ENCODE assay signal across 8 mouse cellular contexts in the genomic region with DNA sequence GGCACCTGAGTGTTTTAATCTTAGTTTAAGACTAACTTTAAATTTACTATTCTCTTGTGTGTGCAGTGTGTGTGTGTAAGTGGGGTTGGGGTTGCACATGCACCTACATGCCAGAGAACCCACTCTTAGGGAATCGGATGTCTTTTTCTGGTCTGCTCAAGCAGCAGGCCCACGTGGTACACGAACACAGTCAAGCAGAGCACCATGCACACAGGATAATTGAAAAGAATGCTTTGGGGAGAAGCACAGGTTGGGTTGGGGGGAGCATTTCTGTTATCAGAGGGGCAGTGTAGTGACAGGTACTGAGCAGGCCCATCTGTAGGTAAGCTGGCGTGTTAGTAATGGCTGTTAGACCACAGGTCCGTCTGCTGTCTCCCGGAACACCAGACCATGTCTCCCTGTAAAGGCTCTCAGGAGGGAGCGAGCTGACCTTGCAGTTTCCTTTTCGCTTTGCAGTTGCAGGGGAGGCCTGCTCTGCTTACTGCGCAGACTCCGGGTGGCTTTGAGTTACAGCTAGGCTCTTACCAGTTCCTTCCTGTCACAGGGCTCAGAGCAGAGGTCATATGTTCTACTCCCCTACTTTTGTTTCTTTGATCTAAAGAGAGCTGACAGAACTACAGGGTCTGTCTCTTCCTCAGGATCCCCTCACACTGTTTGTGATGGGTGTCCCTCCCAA. TPM values are rescaled to one million over a fixed set of nuclear protein-coding genes. Genes with fewer than 3 reads are reported as not detected.
A peak's percentile ranks its signal among the peaks of the same experiment; 100 is the strongest.
DNase-seq lines count a peak whose midpoint lies in the region; ATAC-seq and TF ChIP-seq lines count a peak whose summit lies in the region.

No protein-coding gene starts in this region.

- peak overlapping the region; percentile 35; the same call in 1 of the 2 replicates for H3K27ac ChIP-seq in hindbrain, embryonic 15.5 days (replicated peaks)
- H3K27ac ChIP-seq in hindbrain, embryonic 10.5 days, result no peak overlapping the region
- H3K27ac ChIP-seq in heart, embryonic 15.5 days, result peak overlapping the region; percentile 70
- H3K27ac ChIP-seq in limb, embryonic 14.5 days (replicated peaks; ENCODE audit: low read depth, low read length), result peak overlapping the region; percentile 14; the same call in 1 of the 2 replicates
- H3K27ac ChIP-seq in neural tube, embryonic 15.5 days (replicated peaks), result peak overlapping the region; percentile 34; the same call in 1 of the 2 replicates
- H3K27ac ChIP-seq in forebrain, embryonic 15.5 days (replicated peaks), result no peak overlapping the region

- DNase-seq in hindbrain, embryonic 10.5 days (ENCODE audit: low spot score), result no peak
- DNase-seq in adrenal gland, postnatal 10 days, result peak; percentile 72
- DNase-seq in limb, embryonic 14.5 days (ENCODE audit: low spot score), result no peak
- DNase-seq in cerebellum, adult 9-10 months, result no peak

- ATAC-seq in hindbrain, embryonic 15.5 days (ENCODE audit: low FRiP score, low read depth), result peak; percentile 23; the same call in 1 of the 2 replicates
- ATAC-seq in heart, embryonic 15.5 days (replicated peaks; ENCODE audit: insufficient number of reproducible peaks, insufficient read depth, low FRiP score, low read depth), result peak; percentile 47; the same call in 1 of the 2 replicates
- no peak for ATAC-seq in limb, embryonic 14.5 days (ENCODE audit: low FRiP score, low read depth)
- ATAC-seq in neural tube, embryonic 15.5 days (ENCODE audit: low FRiP score), result no peak
- no peak for ATAC-seq in forebrain, embryonic 15.5 days (replicated peaks)

- 71% methylated on average over 10 of the region's 10 CpGs for WGBS in hindbrain, embryonic 15.5 days
- WGBS in hindbrain, embryonic 10.5 days, result 81% methylated on average over 10 of the region's 10 CpGs
- 48% methylated on average over 10 of the region's 10 CpGs for WGBS in heart, embryonic 15.5 days
- 60% methylated on average over 10 of the region's 10 CpGs for WGBS in limb, embryonic 14.5 days
- 68% methylated on average over 10 of the region's 10 CpGs for WGBS in neural tube, embryonic 15.5 days
- 85% methylated on average over 10 of the region's 10 CpGs for WGBS in forebrain, embryonic 15.5 days

- peaks cover 10% of the 10 kb centered on the region for H3K4me1 ChIP-seq in hindbrain, embryonic 15.5 days (replicated peaks)
- H3K4me1 ChIP-seq in hindbrain, embryonic 10.5 days (replicated peaks), result peaks cover 26% of the 10 kb centered on the region
- peaks cover 21% of the 10 kb centered on the region for H3K4me1 ChIP-seq in heart, embryonic 15.5 days (replicated peaks)
- 0 out of 2 replicates have a peak, but pooled peaks cover 4% of the 10 kb centered on the region for H3K4me1 ChIP-seq in limb, embryonic 14.5 days (ENCODE audit: control insufficient read depth, insufficient read depth, low read length)
- peaks cover 12% of the 10 kb centered on the region; the same call in 1 of the 2 replicates for H3K4me1 ChIP-seq in neural tube, embryonic 15.5 days
- no peaks in the 10 kb centered on the region for H3K4me1 ChIP-seq in forebrain, embryonic 15.5 days

- no peak overlapping the region for H3K4me3 ChIP-seq in hindbrain, embryonic 15.5 days
- no peak overlapping the region for H3K4me3 ChIP-seq in hindbrain, embryonic 10.5 days
- H3K4me3 ChIP-seq in heart, embryonic 15.5 days, result no peak overlapping the region
- H3K4me3 ChIP-seq in limb, embryonic 14.5 days (replicated peaks; ENCODE audit: low read length), result no peak overlapping the region
- H3K4me3 ChIP-seq in neural tube, embryonic 15.5 days (replicated peaks), result no peak overlapping the region
- no peak overlapping the region for H3K4me3 ChIP-seq in forebrain, embryonic 15.5 days

- no peak for TF ChIP-seq POLR2A in limb, embryonic 14.5 days (IDR thresholded peaks at IDR 0.05; ENCODE audit: borderline replicate concordance, extremely low read depth, insufficient read depth, insufficient read length)

- H3K27me3 ChIP-seq in hindbrain, embryonic 15.5 days, result no peaks in the 10 kb centered on the region
- no peaks in the 10 kb centered on the region for H3K27me3 ChIP-seq in hindbrain, embryonic 10.5 days (ENCODE audit: insufficient read depth, poor library complexity, severe bottlenecking)
- no peaks in the 10 kb centered on the region for H3K27me3 ChIP-seq in heart, embryonic 15.5 days
- H3K27me3 ChIP-seq in limb, embryonic 14.5 days (ENCODE audit: control insufficient read depth, insufficient read depth, low read length), result no peaks in the 10 kb centered on the region
- no peaks in the 10 kb centered on the region for H3K27me3 ChIP-seq in neural tube, embryonic 15.5 days (replicated peaks)
- no peaks in the 10 kb centered on the region for H3K27me3 ChIP-seq in forebrain, embryonic 15.5 days

- H3K36me3 ChIP-seq in hindbrain, embryonic 15.5 days, result no peaks in the 10 kb centered on the region
- peaks cover 26% of the 10 kb centered on the region for H3K36me3 ChIP-seq in hindbrain, embryonic 10.5 days
- H3K36me3 ChIP-seq in heart, embryonic 15.5 days, result no peaks in the 10 kb centered on the region
- H3K36me3 ChIP-seq in limb, embryonic 14.5 days (ENCODE audit: control insufficient read depth, insufficient read depth, low read length), result peaks cover 11% of the 10 kb centered on the region; the same call in 1 of the 2 replicates
- no peaks in the 10 kb centered on the region for H3K36me3 ChIP-seq in neural tube, embryonic 15.5 days
- H3K36me3 ChIP-seq in forebrain, embryonic 15.5 days, result no peaks in the 10 kb centered on the region

- no peaks in the 10 kb centered on the region for H3K9me3 ChIP-seq in hindbrain, embryonic 15.5 days
- no peaks in the 10 kb centered on the region for H3K9me3 ChIP-seq in hindbrain, embryonic 10.5 days
- H3K9me3 ChIP-seq in heart, embryonic 15.5 days (replicated peaks), result no peaks in the 10 kb centered on the region
- H3K9me3 ChIP-seq in limb, embryonic 14.5 days (ENCODE audit: control insufficient read depth, low read length), result no peaks in the 10 kb centered on the region
- no peaks in the 10 kb centered on the region for H3K9me3 ChIP-seq in neural tube, embryonic 15.5 days (replicated peaks)
- no peaks in the 10 kb centered on the region for H3K9me3 ChIP-seq in forebrain, embryonic 15.5 days

- no peak overlapping the region for H3K9ac ChIP-seq in hindbrain, embryonic 15.5 days
- no peak overlapping the region; the same call in 1 of the 2 replicates for H3K9ac ChIP-seq in heart, embryonic 15.5 days
- no peak overlapping the region for H3K9ac ChIP-seq in limb, embryonic 14.5 days (ENCODE audit: low read depth, low read length, severe bottlenecking)
- H3K9ac ChIP-seq in neural tube, embryonic 15.5 days (replicated peaks), result no peak overlapping the region
- no peak overlapping the region for H3K9ac ChIP-seq in forebrain, embryonic 15.5 days (replicated peaks)

- no peak overlapping the region for H3K4me2 ChIP-seq in hindbrain, embryonic 15.5 days
- peak overlapping the region; percentile 35; the same call in 1 of the 2 replicates for H3K4me2 ChIP-seq in heart, embryonic 15.5 days
- H3K4me2 ChIP-seq in limb, embryonic 14.5 days (replicated peaks; ENCODE audit: low read depth, low read length, severe bottlenecking), result no peak overlapping the region
- H3K4me2 ChIP-seq in neural tube, embryonic 15.5 days, result no peak overlapping the region
- no peak overlapping the region for H3K4me2 ChIP-seq in forebrain, embryonic 15.5 days (replicated peaks)

RNA-seq across cellular contexts. Expression of a gene that starts 32.5 kb away (rescaled TPM):
- polyA plus RNA-seq in hindbrain, embryonic 15.5 days (2015; fragmentation: Nextera tagmentation; extraction: Ambion mirVana), result 5.7 and 5.9 TPM in 2 replicates
- polyA plus RNA-seq in hindbrain, embryonic 10.5 days (2016; fragmentation: Nextera tagmentation; extraction: Ambion mirVana), result 5.0 and 6.6 TPM in 2 replicates
- total RNA-seq in adrenal gland, postnatal 10 days (2021), result 10 to 100 TPM; 38.5 to 39.2 TPM
- 6.5 and 7.9 TPM in 2 replicates for polyA plus RNA-seq in heart, embryonic 15.5 days (2015; fragmentation: Nextera tagmentation; extraction: Ambion mirVana)
- polyA plus RNA-seq in limb, embryonic 14.5 days (2012; rRNA removed), result 29.4 and 30.2 TPM in 2 replicates
- polyA plus RNA-seq in limb, embryonic 14.5 days (2014; fragmentation: Nextera tagmentation; extraction: Ambion mirVana), result 17.7 and 20.6 TPM in 2 replicates
- 4.5 and 6.0 TPM in 2 replicates for polyA plus RNA-seq in neural tube, embryonic 15.5 days (2015; fragmentation: Nextera tagmentation; extraction: Ambion mirVana)
- 8.1 and 8.4 TPM in 2 replicates for polyA plus RNA-seq in forebrain, embryonic 15.5 days (2015; fragmentation: Nextera tagmentation; extraction: Ambion mirVana)

Comparison
In these comparisons a context has a peak if more than half of its experiments do, and no peak if none do; other contexts are left out.
1. H3K27ac ChIP-seq: peak in hindbrain, embryonic 15.5 days (single experiment), heart, embryonic 15.5 days (single experiment), limb, embryonic 14.5 days (single experiment) and neural tube, embryonic 15.5 days (single experiment); none in hindbrain, embryonic 10.5 days (single experiment) and forebrain, embryonic 15.5 days (single experiment).
2. ATAC-seq: peak in hindbrain, embryonic 15.5 days (single experiment) and heart, embryonic 15.5 days (single experiment); none in limb, embryonic 14.5 days (single experiment), neural tube, embryonic 15.5 days (single experiment) and forebrain, embryonic 15.5 days (single experiment).